Mouse (Mus musculus) right cerebral cortex, postnatal 14 days (tissue): Measurements from ENCODE around the gene Rap2a.

Experiments
- DNase-seq: peaks from one replicate; pipeline ENCODE4 v3.0.0; 2022

The Rap2a gene

GRCm38 (mm10) chr14:120500021-120500560 lies 21.8 kb downstream of the Rap2a start:
- no peak for DNase-seq

GRCm38 (mm10) chr14:120500791-120501190 lies 22.5 kb downstream of the Rap2a start:
- no peak for DNase-seq

GRCm38 (mm10) chr14:120503641-120504040 lies 25.4 kb downstream of the Rap2a start:
- no peak for DNase-seq

GRCm38 (mm10) chr14:120504423-120504822 lies 26.2 kb downstream of the Rap2a start:
- DNase-seq, result no peak

GRCm38 (mm10) chr14:120504928-120505461 lies 26.8 kb downstream of the Rap2a start:
- DNase-seq, result no peak

- DNase-seq, result no peak
Measured at GRCm38 (mm10) chr14:120505918-120506317, 27.7 kb downstream of the Rap2a start.

GRCm38 (mm10) chr14:120507516-120507915 lies 29.3 kb downstream of the Rap2a start:
- DNase-seq, result peak; percentile 39

GRCm38 (mm10) chr14:120508566-120509365 lies 30.5 kb downstream of the Rap2a start:
- DNase-seq, result no peak

GRCm38 (mm10) chr14:120509366-120509640 lies 31.1 kb downstream of the Rap2a start:
- DNase-seq, result no peak

GRCm38 (mm10) chr14:120511821-120512220 lies 33.6 kb downstream of the Rap2a start:
- no peak for DNase-seq

- no peak for DNase-seq
Measured at GRCm38 (mm10) chr14:120514821-120515271, 36.6 kb downstream of the Rap2a start.

- DNase-seq, result no peak
Measured at GRCm38 (mm10) chr14:120515376-120515775, 37.1 kb downstream of the Rap2a start.

- DNase-seq, result no peak
Measured at GRCm38 (mm10) chr14:120518706-120519105, 40.5 kb downstream of the Rap2a start.

- DNase-seq, result no peak
Measured at GRCm38 (mm10) chr14:120519921-120520320, 41.7 kb downstream of the Rap2a start.

- DNase-seq, result no peak
Measured at GRCm38 (mm10) chr14:120520843-120521242, 42.6 kb downstream of the Rap2a start.

GRCm38 (mm10) chr14:120523296-120523695 lies 45.1 kb downstream of the Rap2a start:
- no peak for DNase-seq

GRCm38 (mm10) chr14:120525644-120526043 lies 47.4 kb downstream of the Rap2a start:
- no peak for DNase-seq

- no peak for DNase-seq
Measured at GRCm38 (mm10) chr14:120533301-120533700, 55.1 kb downstream of the Rap2a start.

- no peak for DNase-seq
Measured at GRCm38 (mm10) chr14:120534841-120535271, 56.6 kb downstream of the Rap2a start.

GRCm38 (mm10) chr14:120535446-120535845 lies 57.2 kb downstream of the Rap2a start:
- no peak for DNase-seq

GRCm38 (mm10) chr14:120535924-120536323 lies 57.7 kb downstream of the Rap2a start:
- no peak for DNase-seq

GRCm38 (mm10) chr14:120539128-120539527 lies 60.9 kb downstream of the Rap2a start:
- DNase-seq, result no peak

GRCm38 (mm10) chr14:120539626-120540025 lies 61.4 kb downstream of the Rap2a start:
- DNase-seq, result no peak

GRCm38 (mm10) chr14:120542445-120542844 lies 64.2 kb downstream of the Rap2a start:
- DNase-seq, result no peak
